Mouse (Mus musculus): ENCODE results near the gene Fcrla. TPM values are rescaled to one million over a fixed set of nuclear protein-coding genes. Genes with fewer than 3 reads are reported as not detected.

Fcrla gene
- total and polyA plus RNA-seq, 3 experiments = 10.6 to 30.6 (median 17.7) TPM

Other genes with a start within 250 kb of the Fcrla start
- 35.3 and 37.6 TPM in 2 replicates for gene Atf6, start 59.8 kb downstream of the Fcrla start, total RNA-seq (2012; rRNA removed)
- 33.8 and 35.9 TPM in 2 replicates for gene Atf6, start 59.8 kb downstream of the Fcrla start, total RNA-seq (2014; rRNA removed)
- 42.7 and 47.0 TPM in 2 replicates for gene Atf6, start 59.8 kb downstream of the Fcrla start, polyA plus RNA-seq (2012; ENCODE audit: insufficient read length, low read depth)
- gene Gm26620, start 42.5 kb downstream of the Fcrla start, total RNA-seq (2012; rRNA removed) = 4.2 and 5.7 TPM in 2 replicates
- 0.52 and 0.99 TPM in 2 replicates for gene Gm26620, start 42.5 kb downstream of the Fcrla start, total RNA-seq (2014; rRNA removed)
- gene Gm26620, start 42.5 kb downstream of the Fcrla start, polyA plus RNA-seq (2012; ENCODE audit: insufficient read length, low read depth) = 1.2 and 1.9 TPM in 2 replicates
- 30.9 and 37.2 TPM in 2 replicates for gene Dusp12, start 42.0 kb downstream of the Fcrla start, total RNA-seq (2012; rRNA removed)
- 41.7 and 49.4 TPM in 2 replicates for gene Dusp12, start 42.0 kb downstream of the Fcrla start, total RNA-seq (2014; rRNA removed)
- 30.4 and 36.5 TPM in 2 replicates for gene Dusp12, start 42.0 kb downstream of the Fcrla start, polyA plus RNA-seq (2012; ENCODE audit: insufficient read length, low read depth)
- not detected in 2 replicates for gene Fcrlb, start 14.6 kb downstream of the Fcrla start, total RNA-seq (2012; rRNA removed)
- gene Fcrlb, start 14.6 kb downstream of the Fcrla start, total RNA-seq (2014; rRNA removed) = not detected in 2 replicates
- not detected in 2 replicates for gene Fcrlb, start 14.6 kb downstream of the Fcrla start, polyA plus RNA-seq (2012; ENCODE audit: insufficient read length, low read depth)
- 20.2 and 31.8 TPM in 2 replicates for gene Fcgr2b, start 49.0 kb upstream of the Fcrla start, total RNA-seq (2012; rRNA removed)
- gene Fcgr2b, start 49.0 kb upstream of the Fcrla start, total RNA-seq (2014; rRNA removed) = 29.5 and 31.1 TPM in 2 replicates
- gene Fcgr2b, start 49.0 kb upstream of the Fcrla start, polyA plus RNA-seq (2012; ENCODE audit: insufficient read length, low read depth) = 36.1 and 44.3 TPM in 2 replicates
- 48.4 and 56.8 TPM in 2 replicates for gene Fcgr4, start 91.3 kb upstream of the Fcrla start, total RNA-seq (2012; rRNA removed)
- gene Fcgr4, start 91.3 kb upstream of the Fcrla start, total RNA-seq (2014; rRNA removed) = 41.8 and 50.2 TPM in 2 replicates
- gene Fcgr4, start 91.3 kb upstream of the Fcrla start, polyA plus RNA-seq (2012; ENCODE audit: insufficient read length, low read depth) = 46.7 and 52.8 TPM in 2 replicates
- gene Fcgr3, start 137.4 kb upstream of the Fcrla start, total RNA-seq (2012; rRNA removed) = 4.3 and 8.5 TPM in 2 replicates
- 6.1 and 6.3 TPM in 2 replicates for gene Fcgr3, start 137.4 kb upstream of the Fcrla start, total RNA-seq (2014; rRNA removed)
- 2.6 and 3.7 TPM in 2 replicates for gene Fcgr3, start 137.4 kb upstream of the Fcrla start, polyA plus RNA-seq (2012; ENCODE audit: insufficient read length, low read depth)
- 0.76 and 2.0 TPM in 2 replicates for gene Cfap126, start 186.3 kb upstream of the Fcrla start, total RNA-seq (2012; rRNA removed)
- gene Cfap126, start 186.3 kb upstream of the Fcrla start, total RNA-seq (2014; rRNA removed) = 0.43 and 0.79 TPM in 2 replicates
- gene Cfap126, start 186.3 kb upstream of the Fcrla start, polyA plus RNA-seq (2012; ENCODE audit: insufficient read length, low read depth) = 2.5 and 3.4 TPM in 2 replicates
- gene Sdhc, start 223.0 kb upstream of the Fcrla start, total RNA-seq (2012; rRNA removed) = 79.4 and 87.5 TPM in 2 replicates
- gene Sdhc, start 223.0 kb upstream of the Fcrla start, total RNA-seq (2014; rRNA removed) = 178 and 205 TPM in 2 replicates
- gene Sdhc, start 223.0 kb upstream of the Fcrla start, polyA plus RNA-seq (2012; ENCODE audit: insufficient read length, low read depth) = 120 and 153 TPM in 2 replicates
- 0.04 and 0.21 TPM in 2 replicates for gene Mpz, start 223.1 kb upstream of the Fcrla start, total RNA-seq (2012; rRNA removed)
- not detected in 2 replicates for gene Mpz, start 223.1 kb upstream of the Fcrla start, total RNA-seq (2014; rRNA removed)
- gene Mpz, start 223.1 kb upstream of the Fcrla start, polyA plus RNA-seq (2012; ENCODE audit: insufficient read length, low read depth) = 0.26 and 0.49 TPM in 2 replicates